ENCODE assay signal across 10 mouse cellular contexts in the genomic region with DNA sequence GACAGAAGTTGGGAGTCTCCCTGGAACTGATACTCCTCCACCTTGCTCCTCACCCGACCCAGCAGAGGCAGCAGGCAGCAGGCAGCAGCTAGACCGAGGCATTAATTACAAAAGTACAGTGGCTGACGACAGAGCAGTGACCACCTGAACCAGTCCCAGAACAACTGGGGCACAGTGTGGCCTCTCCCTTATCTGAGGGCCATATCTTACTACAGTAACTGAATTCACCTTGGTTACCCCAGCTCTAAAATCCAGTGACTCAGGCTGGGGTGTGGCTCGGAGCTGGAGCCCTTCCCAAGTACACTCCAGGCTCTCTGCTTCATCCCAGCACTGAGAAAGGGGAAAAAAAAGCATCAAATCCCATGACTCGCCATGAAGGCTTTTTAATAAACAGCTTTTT. TPM values are rescaled to one million over a fixed set of nuclear protein-coding genes. Genes with fewer than 3 reads are reported as not detected.
DNase-seq lines count a peak whose midpoint lies in the region; ATAC-seq lines count a peak whose summit lies in the region.
"Had no signal": no experiment of that assay in that cellular context is flagged by ENCODE, and none has a peak within 500 bp of the region (broad histone marks: within the 10 kb centered on the region; RNA-seq: fewer than 3 reads in every experiment).

No protein-coding gene starts in this region.

- DNase-seq in adrenal gland, adult (ENCODE audit: inconsistent age in 2 of 2, low spot score in 1 of 2) = peak; percentile 75 to 87
- DNase-seq in adrenal gland, postnatal 4 days (ENCODE audit: low spot score in 2 of 2) = no peak
- DNase-seq in adrenal gland, postnatal 10 days = peak; percentile 60
- DNase-seq in heart, postnatal 10 days = peak; percentile 52 to 57
- peak; percentile 47 for DNase-seq in lung, postnatal 14 days
- DNase-seq in layer of hippocampus, adult 8-10 months (ENCODE audit: low spot score in 2 of 2) = no peak
- no peak for DNase-seq in thymus, postnatal 10 days (ENCODE audit: low spot score in 2 of 2)
- DNase-seq: cerebellum, postnatal 36 days had no signal

- intact Hi-C loops in heart, postnatal 10 days (cut with DNase I) = no loop called here

- no peak for ATAC-seq in megakaryocyte-erythroid progenitor cell, adult 5-6 weeks (replicated peaks; ENCODE audit: low FRiP score, low TSS enrichment, poor library complexity, severe bottlenecking)
- ATAC-seq: liver, embryonic 12.5 days had no signal

RNA-seq across cellular contexts. Expression of a gene that starts 37.3 kb away (rescaled TPM):
- 10 to 100 TPM; 25.9 to 27.4 TPM for total RNA-seq in adrenal gland, postnatal 4 days (2021)
- total RNA-seq in adrenal gland, postnatal 10 days (2021) = 10 to 100 TPM; 13.7 to 16.2 TPM
- 10 to 100 TPM; 19.6 to 20.5 TPM for total RNA-seq in heart, postnatal 10 days (2021)
- 10.4 and 12.3 TPM in 2 replicates for total RNA-seq in megakaryocyte-erythroid progenitor cell, adult 5-6 weeks (2014; fragmentation: Nextera tagmentation)
- 8.2 and 17.3 TPM in 2 replicates for total RNA-seq in megakaryocyte-erythroid progenitor cell, adult 5-6 weeks (2017)
- total RNA-seq in layer of hippocampus, adult 8-10 months (2022) = 10 to 100 TPM; 14.8 to 43.1 (median 18.3) TPM

Comparison
In these comparisons a context has a peak if more than half of its experiments do, and no peak if none do; other contexts are left out.
1. DNase-seq: peak in adrenal gland, adult (2 of 2), adrenal gland, postnatal 10 days (single experiment), heart, postnatal 10 days (2 of 2) and lung, postnatal 14 days (single experiment); none in adrenal gland, postnatal 4 days (0 of 2), layer of hippocampus, adult 8-10 months (0 of 2) and thymus, postnatal 10 days (0 of 2).